Mouse (Mus musculus): ENCODE results near the gene Fsd2. TPM values are rescaled to one million over a fixed set of nuclear protein-coding genes. Genes with fewer than 3 reads are reported as not detected.

The Fsd2 gene
- polyA plus RNA-seq, 1 experiment from 2014 or later = 0.47 TPM

DNA sequence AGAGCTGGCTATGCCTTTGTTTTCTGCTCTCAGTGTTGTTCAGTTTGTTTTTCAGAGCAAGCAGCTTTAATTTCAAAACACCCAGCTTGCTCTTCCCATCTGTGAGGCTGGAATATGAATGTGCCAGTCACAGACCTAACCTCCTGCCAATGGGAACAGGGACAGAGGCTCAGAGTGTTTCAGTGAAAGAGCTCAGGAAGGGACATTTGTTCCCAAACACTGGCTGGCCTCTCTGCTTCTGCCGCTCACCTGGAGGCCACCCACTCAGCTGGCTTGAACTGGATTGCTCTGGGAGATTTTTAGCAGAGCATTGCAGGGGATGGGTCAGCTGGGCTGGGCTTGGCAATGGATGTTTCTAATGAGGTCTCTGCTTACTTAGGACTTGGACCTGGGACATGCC, 25.7 kb downstream of the Fsd2 start:
- WGBS (ENCODE audit: insufficient replicate concordance) = 53% methylated on average over 1 of the region's 1 CpGs
- no peak overlapping the region for H3K27ac ChIP-seq (replicated peaks)
- no peak for ATAC-seq (ENCODE audit: insufficient read depth)
- no peaks in the 10 kb centered on the region for H3K27me3 ChIP-seq
- no peak overlapping the region for H3K4me2 ChIP-seq
- no peaks in the 10 kb centered on the region for H3K36me3 ChIP-seq (replicated peaks)
- no peaks in the 10 kb centered on the region for H3K9me3 ChIP-seq (replicated peaks)
- no peak overlapping the region for H3K4me3 ChIP-seq (replicated peaks)
- peaks cover 6% of the 10 kb centered on the region; the same call in 1 of the 2 replicates for H3K4me1 ChIP-seq (replicated peaks)
- H3K9ac ChIP-seq = no peak overlapping the region

GRCm38 (mm10) chr7:81539565-81539964, 27.2 kb downstream of the Fsd2 start:
- no peaks in the 10 kb centered on the region for H3K27me3 ChIP-seq
- no peak overlapping the region for H3K4me3 ChIP-seq (replicated peaks)
- no peak overlapping the region for H3K27ac ChIP-seq (replicated peaks)
- no peak overlapping the region for H3K4me2 ChIP-seq
- H3K9me3 ChIP-seq (replicated peaks) = no peaks in the 10 kb centered on the region
- no peak for ATAC-seq (ENCODE audit: insufficient read depth)
- no peak overlapping the region for H3K9ac ChIP-seq
- peaks cover 6% of the 10 kb centered on the region; the same call in 1 of the 2 replicates for H3K4me1 ChIP-seq (replicated peaks)
- 61% methylated on average over 2 of the region's 2 CpGs for WGBS (ENCODE audit: insufficient replicate concordance)
- H3K36me3 ChIP-seq (replicated peaks) = peaks cover 12% of the 10 kb centered on the region

DNA sequence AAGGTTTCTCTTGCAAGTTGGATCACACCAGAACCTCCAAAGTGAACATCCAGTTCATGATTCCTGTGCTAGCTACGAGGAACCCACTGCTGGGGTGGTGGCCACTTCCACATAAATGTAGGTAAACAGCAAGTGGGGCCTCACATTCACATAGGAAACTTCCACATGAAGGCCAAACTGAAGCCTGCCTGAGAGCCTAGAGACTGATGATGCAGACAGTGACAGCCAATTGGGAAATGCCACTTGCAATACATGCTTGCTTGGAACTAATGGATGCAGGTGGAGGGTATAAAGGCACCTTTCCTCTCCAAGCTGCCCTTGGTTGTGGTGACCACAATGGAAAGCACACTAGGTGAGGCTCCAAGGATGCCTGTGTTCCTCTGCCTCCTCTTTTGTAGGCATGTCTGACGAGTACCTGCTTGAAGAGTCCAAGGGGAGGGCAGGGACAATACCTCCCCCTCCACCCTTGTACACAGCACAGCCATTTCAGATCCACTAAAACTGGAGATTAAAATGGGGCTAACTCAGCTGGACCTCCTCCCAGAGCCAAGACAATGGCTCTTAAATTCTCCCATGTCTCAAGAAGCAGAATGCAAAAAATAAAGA, 28.6 kb downstream of the Fsd2 start:
- H3K9ac ChIP-seq = no peak overlapping the region
- H3K9me3 ChIP-seq (replicated peaks) = no peaks in the 10 kb centered on the region
- H3K27ac ChIP-seq (replicated peaks) = no peak overlapping the region
- H3K36me3 ChIP-seq (replicated peaks) = peaks cover 26% of the 10 kb centered on the region
- no peaks in the 10 kb centered on the region for H3K27me3 ChIP-seq
- no peak overlapping the region for H3K4me2 ChIP-seq
- ATAC-seq (ENCODE audit: insufficient read depth) = no peak
- H3K4me1 ChIP-seq (replicated peaks) = peaks cover 6% of the 10 kb centered on the region; the same call in 1 of the 2 replicates
- WGBS (ENCODE audit: insufficient replicate concordance) = 51% methylated on average over 2 of the region's 2 CpGs
- no peak overlapping the region for H3K4me3 ChIP-seq (replicated peaks)

DNA sequence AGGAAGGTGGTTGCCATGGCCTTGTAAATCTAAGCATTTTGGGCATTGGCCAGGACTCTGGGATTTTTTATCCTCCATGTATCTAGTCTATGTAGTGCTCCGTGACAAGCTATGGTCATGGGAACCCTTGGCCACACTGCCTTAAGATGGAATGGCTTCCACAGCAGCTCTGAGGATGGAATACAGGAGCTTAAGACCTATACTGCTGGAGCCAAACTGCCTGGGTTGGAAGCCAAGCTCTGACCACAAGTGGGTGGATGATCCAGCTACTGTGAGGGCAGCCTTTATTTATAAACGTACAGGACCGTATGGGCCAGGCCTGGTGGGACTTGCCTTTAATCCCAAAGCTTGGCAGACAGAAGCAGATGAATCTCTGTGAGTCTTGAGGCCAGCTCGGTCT, 30.3 kb downstream of the Fsd2 start:
- no peak overlapping the region for H3K27ac ChIP-seq (replicated peaks)
- H3K9ac ChIP-seq = no peak overlapping the region
- no peak for ATAC-seq (ENCODE audit: insufficient read depth)
- H3K4me3 ChIP-seq (replicated peaks) = no peak overlapping the region
- peaks cover 6% of the 10 kb centered on the region; the same call in 1 of the 2 replicates for H3K4me1 ChIP-seq (replicated peaks)
- peaks cover 42% of the 10 kb centered on the region for H3K36me3 ChIP-seq (replicated peaks)
- H3K27me3 ChIP-seq = no peaks in the 10 kb centered on the region
- 85% methylated on average over 4 of the region's 4 CpGs for WGBS (ENCODE audit: insufficient replicate concordance)
- H3K4me2 ChIP-seq = no peak overlapping the region
- no peaks in the 10 kb centered on the region for H3K9me3 ChIP-seq (replicated peaks)

DNA sequence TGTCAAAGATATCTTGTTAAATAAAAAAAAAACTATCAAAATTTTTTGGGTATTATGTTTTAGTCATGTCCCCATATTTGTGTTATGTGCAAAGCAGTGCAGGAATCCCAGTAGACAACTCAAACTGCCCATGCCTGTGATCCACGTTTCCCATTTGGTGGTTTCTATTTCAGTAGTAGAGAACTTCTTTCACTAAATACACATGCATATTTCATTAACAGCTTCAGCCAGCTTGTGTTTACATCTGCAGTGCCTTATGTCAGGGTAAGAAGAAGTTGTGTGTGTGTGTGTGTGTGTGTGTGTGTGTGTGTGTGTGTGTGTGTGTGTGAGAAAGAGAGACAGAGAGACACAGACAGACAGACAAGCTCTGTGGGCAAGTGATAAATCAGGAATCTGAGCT, 35.3 kb downstream of the Fsd2 start:
- H3K9me3 ChIP-seq (replicated peaks) = no peaks in the 10 kb centered on the region
- no peaks in the 10 kb centered on the region for H3K27me3 ChIP-seq
- no peak overlapping the region for H3K9ac ChIP-seq
- H3K36me3 ChIP-seq (replicated peaks) = peaks cover 86% of the 10 kb centered on the region
- H3K27ac ChIP-seq (replicated peaks) = no peak overlapping the region
- H3K4me3 ChIP-seq (replicated peaks) = no peak overlapping the region
- no peak for ATAC-seq (ENCODE audit: insufficient read depth)
- 75% methylated on average over 1 of the region's 1 CpGs for WGBS (ENCODE audit: insufficient replicate concordance)
- H3K4me2 ChIP-seq = no peak overlapping the region
- H3K4me1 ChIP-seq (replicated peaks) = no peaks in the 10 kb centered on the region

DNA sequence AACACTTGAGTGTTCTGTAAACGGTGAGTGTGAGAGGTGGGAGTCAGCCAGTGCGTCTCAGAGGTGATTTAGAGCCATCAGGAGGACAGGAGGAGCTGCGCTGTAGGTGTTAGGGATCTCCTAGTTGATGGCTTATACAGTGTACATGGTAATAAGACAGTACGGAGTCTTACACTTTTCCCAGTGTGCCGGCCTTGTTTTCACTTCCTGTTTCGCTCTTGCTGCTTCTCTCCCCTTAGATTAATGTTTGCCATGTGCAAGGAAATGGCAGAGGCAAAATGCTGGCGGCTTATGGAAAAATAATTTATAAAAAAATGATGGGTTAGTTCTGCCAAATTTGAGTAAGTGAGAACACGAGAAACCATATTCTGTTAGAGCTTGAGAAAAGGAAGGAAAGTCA, 37.8 kb downstream of the Fsd2 start:
- no peak overlapping the region for H3K4me2 ChIP-seq
- peaks cover 77% of the 10 kb centered on the region for H3K36me3 ChIP-seq (replicated peaks)
- H3K4me1 ChIP-seq (replicated peaks) = peaks cover 12% of the 10 kb centered on the region
- no peak for ATAC-seq (ENCODE audit: insufficient read depth)
- H3K4me3 ChIP-seq (replicated peaks) = no peak overlapping the region
- no peak overlapping the region for H3K9ac ChIP-seq
- WGBS (ENCODE audit: insufficient replicate concordance) = 81% methylated on average over 8 of the region's 8 CpGs
- H3K27me3 ChIP-seq = no peaks in the 10 kb centered on the region
- no peak overlapping the region for H3K27ac ChIP-seq (replicated peaks)
- H3K9me3 ChIP-seq (replicated peaks) = no peaks in the 10 kb centered on the region

DNA sequence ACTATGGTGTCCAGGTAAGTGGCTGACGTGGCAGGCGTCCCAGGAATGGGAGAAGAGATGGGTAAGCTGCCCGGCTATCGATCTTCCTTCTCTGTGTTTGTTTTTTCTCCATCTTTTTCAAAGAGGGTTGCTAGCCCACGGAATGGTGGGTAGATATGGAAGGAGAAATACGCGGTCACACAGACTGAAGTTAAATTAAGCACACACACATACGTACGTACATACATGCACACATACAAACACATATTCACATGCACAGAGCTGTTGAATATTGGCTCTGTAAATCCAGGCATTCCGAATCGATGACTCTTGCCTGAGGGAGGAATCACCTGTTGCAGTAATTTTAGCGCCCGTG, 43.1 kb downstream of the Fsd2 start:
- 5% methylated on average over 13 of the region's 13 CpGs for WGBS (ENCODE audit: insufficient replicate concordance)
- H3K9me3 ChIP-seq (replicated peaks) = no peaks in the 10 kb centered on the region
- peaks cover 26% of the 10 kb centered on the region for H3K36me3 ChIP-seq (replicated peaks)
- peak overlapping the region; percentile 72 for H3K4me3 ChIP-seq (replicated peaks)
- H3K27ac ChIP-seq (replicated peaks) = peak overlapping the region; percentile 74
- peak; percentile 28; the same call in 1 of the 2 replicates for ATAC-seq (ENCODE audit: insufficient read depth)
- peaks cover 25% of the 10 kb centered on the region for H3K4me1 ChIP-seq (replicated peaks)
- H3K9ac ChIP-seq = peak overlapping the region; percentile 74
- peak overlapping the region; percentile 87 for H3K4me2 ChIP-seq
- H3K27me3 ChIP-seq = peaks cover 5% of the 10 kb centered on the region; the same call in 1 of the 2 replicates

GRCm38 (mm10) chr7:81523008-81523662, 43.6 kb downstream of the Fsd2 start:
- WGBS (ENCODE audit: insufficient replicate concordance) = under 1% methylated on average over 31 of the region's 31 CpGs
- peak overlapping the region; percentile 84 for H3K27ac ChIP-seq (replicated peaks)

GRCm38 (mm10) chr7:81516154-81517030, 50.4 kb downstream of the Fsd2 start:
- H3K4me1 ChIP-seq (replicated peaks) = no peaks in the 10 kb centered on the region
- H3K4me2 ChIP-seq = no peak overlapping the region
- no peak overlapping the region for H3K27ac ChIP-seq (replicated peaks)
- ATAC-seq (ENCODE audit: insufficient read depth) = no peak
- no peak overlapping the region for H3K4me3 ChIP-seq (replicated peaks)
- H3K9ac ChIP-seq = no peak overlapping the region
- WGBS (ENCODE audit: insufficient replicate concordance) = 44% methylated on average over 6 of the region's 6 CpGs
- H3K9me3 ChIP-seq (replicated peaks) = no peaks in the 10 kb centered on the region
- H3K36me3 ChIP-seq (replicated peaks) = no peaks in the 10 kb centered on the region
- peaks cover 18% of the 10 kb centered on the region; the same call in 1 of the 2 replicates for H3K27me3 ChIP-seq

More at GRCm38 (mm10) chr7:81523008-81523662, 43.6 kb downstream of the Fsd2 start:
- Histone ChIP-seq H3K9me3 (replicated peaks) (no peaks in the 10 kb centered on the region), H3K4me1 (replicated peaks) (peaks cover 25% of the 10 kb centered on the region), H3K36me3 (replicated peaks) (peaks cover 22% of the 10 kb centered on the region), H3K9ac (peak overlapping the region; percentile 74), H3K27me3 (peaks cover 5% of the 10 kb centered on the region; the same call in 1 of the 2 replicates), H3K4me2 (peak overlapping the region; percentile 87), H3K4me3 (replicated peaks) (peak overlapping the region; percentile 72)
- peak; percentile 93 for ATAC-seq (ENCODE audit: insufficient read depth)

GRCm38 (mm10) chr7:81514906-81515590, 51.7 kb downstream of the Fsd2 start:
- Histone ChIP-seq H3K9me3 (replicated peaks) (no peaks in the 10 kb centered on the region), H3K4me2 (no peak overlapping the region), H3K27ac (replicated peaks) (no peak overlapping the region), H3K4me1 (replicated peaks) (no peaks in the 10 kb centered on the region), H3K27me3 (peaks cover 18% of the 10 kb centered on the region; the same call in 1 of the 2 replicates), H3K36me3 (replicated peaks) (no peaks in the 10 kb centered on the region), H3K4me3 (replicated peaks) (no peak overlapping the region), H3K9ac (no peak overlapping the region)
- ATAC-seq (ENCODE audit: insufficient read depth) = no peak
- 50% methylated on average over 13 of the region's 13 CpGs for WGBS (ENCODE audit: insufficient replicate concordance)

Measured in liver, embryonic 15.5 days (tissue).